Mouse (Mus musculus) intestine, embryonic 14.5 days (tissue): ENCODE results near the gene Mesp1. TPM values are rescaled to one million over a fixed set of nuclear protein-coding genes. Genes with fewer than 3 reads are reported as not detected.

ENCODE experiments used
- ATAC-seq: fragments of 200-750 bp; cut with Nextera tagmentation; replicated peaks from 2 replicates; pipeline ENCODE4 v1.8.0; 2017; ENCODE audit warnings: low read depth, moderate number of reproducible peaks, moderate TSS enrichment, moderate library complexity; ENCODE audit not compliant: low FRiP score, low TSS enrichment
- DNase-seq: peaks from one replicate; pipeline ENCODE4 v3.0.0-alpha.2; 2018; ENCODE audit warnings: low spot score
- H3K27ac ChIP-seq: fragments of 300-500 bp; sonication (generic); 2 replicates; pipeline ENCODE4 v1.5.1; 2014; ENCODE audit warnings: low read depth, mild to moderate bottlenecking, control low read depth
- H3K27me3 ChIP-seq: fragments of 300-500 bp; sonication (generic); replicated peaks from 2 replicates; pipeline ENCODE4 v1.6.1; 2014; ENCODE audit warnings: low read length, control low read depth; ENCODE audit not compliant: control insufficient read depth, insufficient read depth
- H3K36me3 ChIP-seq: fragments of 300-500 bp; sonication (generic); 2 replicates; pipeline ENCODE4 v1.6.1; 2014; ENCODE audit warnings: low read length, control low read depth; ENCODE audit not compliant: control insufficient read depth, insufficient read depth
- H3K4me1 ChIP-seq: fragments of 300-500 bp; sonication (generic); replicated peaks from 2 replicates; pipeline ENCODE4 v1.6.1; 2014; ENCODE audit warnings: low read length, control low read depth, mixed read lengths; ENCODE audit not compliant: control insufficient read depth, insufficient read depth
- H3K4me2 ChIP-seq: fragments of 300-500 bp; sonication (generic); 2 replicates; pipeline ENCODE4 v1.6.1; 2014; ENCODE audit warnings: low read length
- H3K4me3 ChIP-seq: fragments of 300-500 bp; sonication (generic); 2 replicates; pipeline ENCODE4 v1.5.1; 2014; ENCODE audit warnings: low read depth, low read length, control low read depth, mixed read lengths
- H3K9ac ChIP-seq: fragments of 300-500 bp; sonication (generic); 2 replicates; pipeline ENCODE4 v1.6.1; 2014; ENCODE audit warnings: mild to moderate bottlenecking, low read length
- H3K9me3 ChIP-seq: fragments of 300-500 bp; sonication (generic); 2 replicates; pipeline ENCODE4 v1.6.1; 2016; ENCODE audit warnings: low read length, control low read depth; ENCODE audit not compliant: control insufficient read depth
- WGBS: fragments of 180-500 bp; shearing (Covaris S2); extraction: QIAGEN DNeasy Blood & Tissue Kit; methylation state at CpG from one replicate; pipeline ENCODE4 v1.1.7; 2014; 5-methylcytosine and 5-hydroxymethylcytosine counted together
- polyA plus RNA-seq: library from polyadenylated mRNA; unstranded; fragments of >200 nt; fragmentation: Nextera tagmentation; extraction: Ambion mirVana; gene quantifications from 2 replicates; pipeline ENCODE4 v1.2.1, GENCODE M21; 2014

Mesp1 gene
- 0.13 and 0.19 TPM in 2 replicates for polyA plus RNA-seq

DNA sequence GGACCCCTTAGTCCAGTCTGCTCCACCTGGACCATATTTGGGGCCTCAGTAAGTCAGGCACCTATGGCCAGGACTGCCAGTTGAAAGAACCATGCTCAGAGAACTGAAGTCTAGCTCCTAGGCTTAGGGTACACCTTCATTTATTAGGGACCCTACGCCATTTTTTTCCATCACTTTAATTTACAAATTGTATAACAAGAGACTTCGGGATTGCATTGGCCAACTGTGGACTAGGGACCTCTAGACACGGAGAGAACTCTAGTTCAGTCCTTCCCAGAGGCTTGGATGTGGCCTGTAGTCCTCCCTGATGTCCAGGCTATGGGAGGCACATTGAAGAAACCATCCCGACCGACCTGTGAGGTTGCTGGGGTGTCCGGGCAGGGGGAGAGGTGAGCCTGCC lies at the start of gene Mesp1:
Mesp1 (minus strand) TSS at position 101 of the 400 bp plus-strand sequence.
- Histone ChIP-seq H3K27ac (no peak within 1 kb of the TSS), H3K4me2 (peak within 1 kb of the TSS; percentile 81), H3K36me3 (no peaks in the 10 kb centered on the region), H3K27me3 (peaks cover 49% of the 10 kb centered on the region), H3K4me1 (0 out of 2 replicates have a peak, but pooled peaks cover 4% of the 10 kb centered on the region), H3K4me3 (peak within 1 kb of the TSS; percentile 41), H3K9me3 (no peaks in the 10 kb centered on the region), H3K9ac (peak within 1 kb of the TSS; percentile 27)
- DNase-seq, result no peak
- no peak for ATAC-seq
- WGBS, result 67% methylated on average over 6 of the region's 6 CpGs

GRCm38 (mm10) chr7:79842163-79842562 lies 48.6 kb upstream of the Mesp1 start:
- no peak overlapping the region for H3K4me3 ChIP-seq
- 36% methylated on average over 7 of the region's 7 CpGs for WGBS
- peak; percentile 59 for ATAC-seq
- H3K9me3 ChIP-seq, result no peaks in the 10 kb centered on the region
- no peak overlapping the region for H3K9ac ChIP-seq
- DNase-seq, result no peak
- peaks cover 7% of the 10 kb centered on the region; the same call in 1 of the 2 replicates for H3K4me1 ChIP-seq
- no peaks in the 10 kb centered on the region for H3K27me3 ChIP-seq
- 0 out of 2 replicates have a peak, but pooled peaks cover 20% of the 10 kb centered on the region for H3K36me3 ChIP-seq
- H3K4me2 ChIP-seq, result peak overlapping the region; percentile 28
- H3K27ac ChIP-seq, result no peak overlapping the region

DNA sequence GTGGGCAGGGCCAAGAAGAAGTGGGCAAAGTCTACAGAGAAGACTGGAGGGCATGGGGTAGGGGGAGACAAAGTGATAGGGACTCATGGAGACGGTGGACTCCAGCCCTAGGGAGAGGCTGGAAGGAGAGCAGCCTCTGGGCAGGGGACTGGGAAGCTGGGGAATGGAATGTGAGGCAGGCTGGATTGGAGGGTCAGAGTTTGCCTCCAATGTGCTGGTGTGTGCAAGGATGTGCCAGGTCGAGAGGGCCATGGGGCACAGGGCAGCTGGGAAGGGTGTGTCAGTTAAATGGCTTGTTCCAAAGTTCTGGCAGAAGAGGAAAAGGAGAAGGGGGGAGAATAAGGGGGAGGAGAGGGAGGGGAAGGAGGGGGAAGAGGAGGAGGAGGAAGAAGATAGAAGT lies 43.7 kb upstream of the Mesp1 start:
- no peak for ATAC-seq
- Histone ChIP-seq H3K4me1 (no peaks in the 10 kb centered on the region), H3K36me3 (0 out of 2 replicates have a peak, but pooled peaks cover 20% of the 10 kb centered on the region), H3K27me3 (no peaks in the 10 kb centered on the region), H3K4me3 (no peak overlapping the region), H3K4me2 (no peak overlapping the region), H3K27ac (no peak overlapping the region), H3K9me3 (no peaks in the 10 kb centered on the region), H3K9ac (no peak overlapping the region)
- no peak for DNase-seq
- 70% methylated on average over 2 of the region's 2 CpGs for WGBS

DNA sequence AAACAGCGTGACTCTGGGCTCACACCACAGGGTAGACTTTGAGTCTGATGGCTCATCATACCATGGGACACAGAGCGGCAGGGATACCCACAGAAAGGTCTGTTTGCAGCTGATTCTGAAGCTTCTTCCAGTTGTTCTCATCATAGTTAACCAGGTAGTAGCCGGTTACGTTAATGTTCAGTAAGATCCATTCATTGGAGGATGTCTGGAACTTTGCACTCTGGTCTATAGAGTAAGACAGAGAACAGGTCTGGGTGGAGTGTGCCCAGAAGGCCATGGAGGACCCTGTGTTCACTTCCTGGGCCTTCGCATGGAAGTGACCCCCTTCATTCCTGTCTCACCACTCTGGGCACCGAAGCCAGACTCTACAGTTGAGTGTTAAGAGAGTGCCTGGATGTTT lies 41.6 kb upstream of the Mesp1 start:
- Histone ChIP-seq H3K27ac (no peak overlapping the region), H3K4me2 (no peak overlapping the region), H3K4me3 (no peak overlapping the region), H3K9ac (no peak overlapping the region), H3K36me3 (0 out of 2 replicates have a peak, but pooled peaks cover 9% of the 10 kb centered on the region), H3K9me3 (no peaks in the 10 kb centered on the region), H3K4me1 (peaks cover 5% of the 10 kb centered on the region; the same call in 1 of the 2 replicates), H3K27me3 (no peaks in the 10 kb centered on the region)
- DNase-seq (no peak), ATAC-seq (no peak)
- 96% methylated on average over 6 of the region's 6 CpGs for WGBS

DNA sequence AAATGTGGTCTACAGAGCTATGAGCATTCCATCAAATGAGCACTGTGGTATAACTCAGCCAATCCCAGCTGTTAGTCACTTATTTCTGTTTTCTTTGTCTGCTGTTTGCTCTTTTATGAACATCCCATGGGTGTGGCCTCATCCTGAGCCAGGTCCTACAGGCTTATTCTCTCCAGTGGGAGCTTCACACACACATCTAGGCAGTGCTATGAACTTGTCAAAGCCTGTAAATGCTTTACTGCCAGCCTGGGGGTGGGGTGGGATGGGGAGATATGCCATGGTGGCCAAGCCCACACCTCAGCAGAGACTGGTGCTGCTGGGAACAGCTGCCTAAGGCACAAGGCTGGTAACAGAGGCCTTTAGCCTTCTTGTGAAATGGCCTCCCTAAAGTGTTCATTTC lies 39.4 kb upstream of the Mesp1 start:
- no peak overlapping the region for H3K4me3 ChIP-seq
- ATAC-seq (no peak), DNase-seq (no peak)
- no peak overlapping the region for H3K27ac ChIP-seq
- H3K4me1 ChIP-seq, result peaks cover 5% of the 10 kb centered on the region; the same call in 1 of the 2 replicates
- H3K9me3 ChIP-seq, result no peaks in the 10 kb centered on the region
- no peak overlapping the region for H3K9ac ChIP-seq
- H3K4me2 ChIP-seq, result no peak overlapping the region
- no peaks in the 10 kb centered on the region for H3K27me3 ChIP-seq
- H3K36me3 ChIP-seq, result 0 out of 2 replicates have a peak, but pooled peaks cover 5% of the 10 kb centered on the region

DNA sequence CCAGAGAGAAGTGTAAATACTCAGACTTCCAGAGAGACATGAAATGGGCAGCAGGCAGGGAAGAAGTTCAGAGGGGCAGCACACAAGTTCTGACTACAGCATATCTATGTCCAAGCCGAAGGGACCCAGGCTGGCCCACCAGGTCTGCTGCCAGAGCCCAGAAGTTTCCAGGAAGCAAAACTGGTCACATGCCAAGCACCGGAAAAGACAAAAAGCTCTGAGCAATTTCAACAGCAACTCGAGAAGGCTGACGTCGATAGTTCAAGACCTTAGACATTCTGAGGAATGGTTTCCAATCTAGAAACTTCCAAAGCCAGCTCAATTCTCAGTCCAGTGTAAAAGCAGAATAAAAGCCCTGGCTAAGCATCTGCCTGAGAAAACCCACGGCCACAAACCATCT lies 38.0 kb upstream of the Mesp1 start:
- peaks cover 5% of the 10 kb centered on the region; the same call in 1 of the 2 replicates for H3K4me1 ChIP-seq
- no peak for DNase-seq
- no peaks in the 10 kb centered on the region for H3K36me3 ChIP-seq
- 58% methylated on average over 6 of the region's 6 CpGs for WGBS
- H3K4me2 ChIP-seq, result no peak overlapping the region
- no peak overlapping the region for H3K4me3 ChIP-seq
- no peak overlapping the region for H3K9ac ChIP-seq
- H3K9me3 ChIP-seq, result no peaks in the 10 kb centered on the region
- no peaks in the 10 kb centered on the region for H3K27me3 ChIP-seq
- H3K27ac ChIP-seq, result no peak overlapping the region
- ATAC-seq, result no peak

DNA sequence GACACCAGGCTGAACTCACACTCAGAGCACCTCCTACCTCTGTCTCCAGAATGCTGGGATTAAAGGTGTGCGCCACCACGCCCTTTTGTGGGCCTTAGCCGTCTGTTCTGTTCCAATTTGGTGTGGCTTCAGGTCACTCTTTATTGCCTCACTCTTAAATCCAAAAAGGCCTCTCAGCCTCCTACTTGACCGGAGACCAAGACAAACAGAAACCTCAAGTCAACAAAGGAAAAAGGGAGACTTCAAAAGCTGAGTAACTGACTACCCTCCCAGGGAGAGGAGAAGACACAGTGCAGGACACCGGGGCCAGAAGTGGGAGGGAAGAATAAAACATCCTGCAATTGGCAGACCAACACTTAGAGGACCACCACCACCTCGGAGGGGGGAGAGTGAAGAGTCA lies 37.6 kb upstream of the Mesp1 start:
- no peak for DNase-seq
- Histone ChIP-seq H3K4me2 (no peak overlapping the region), H3K27ac (no peak overlapping the region), H3K36me3 (no peaks in the 10 kb centered on the region), H3K9ac (no peak overlapping the region), H3K4me3 (no peak overlapping the region), H3K4me1 (peaks cover 5% of the 10 kb centered on the region; the same call in 1 of the 2 replicates), H3K9me3 (no peaks in the 10 kb centered on the region), H3K27me3 (no peaks in the 10 kb centered on the region)
- no peak for ATAC-seq
- 35% methylated on average over 6 of the region's 6 CpGs for whole genome bisulfite sequencing

GRCm38 (mm10) chr7:79828341-79828740 lies 34.8 kb upstream of the Mesp1 start:
- 75% methylated on average over 3 of the region's 3 CpGs for WGBS
- no peak for ATAC-seq
- Histone ChIP-seq H3K36me3 (0 out of 2 replicates have a peak, but pooled peaks cover 3% of the 10 kb centered on the region), H3K9ac (no peak overlapping the region), H3K27ac (no peak overlapping the region), H3K4me1 (peaks cover 5% of the 10 kb centered on the region; the same call in 1 of the 2 replicates), H3K4me2 (no peak overlapping the region), H3K27me3 (no peaks in the 10 kb centered on the region), H3K4me3 (no peak overlapping the region), H3K9me3 (peaks cover 4% of the 10 kb centered on the region; the same call in 1 of the 2 replicates)
- DNase-seq, result no peak

GRCm38 (mm10) chr7:79822092-79822695 lies 28.6 kb upstream of the Mesp1 start:
- DNase-seq (no peak), ATAC-seq (no peak)
- Histone ChIP-seq H3K27ac (no peak overlapping the region), H3K4me3 (no peak overlapping the region), H3K4me1 (0 out of 2 replicates have a peak, but pooled peaks cover 3% of the 10 kb centered on the region), H3K27me3 (0 out of 2 replicates have a peak, but pooled peaks cover 3% of the 10 kb centered on the region), H3K9ac (no peak overlapping the region), H3K4me2 (no peak overlapping the region), H3K9me3 (peaks cover 4% of the 10 kb centered on the region; the same call in 1 of the 2 replicates), H3K36me3 (0 out of 2 replicates have a peak, but pooled peaks cover 3% of the 10 kb centered on the region)
- 84% methylated on average over 12 of the region's 12 CpGs for WGBS
